Mouse (Mus musculus) spleen, postnatal 4 days (tissue): ENCODE results near the gene Mrpl55.

Experiments
- DNase-seq, 2 experiments: peaks; one replicate each; pipeline ENCODE4 v3.0.0; 2022; ENCODE audit warnings: low spot score in 2 of 2

The Mrpl55 gene

GRCm38 (mm10) chr11:59226787-59227603 lies 24.7 kb downstream of the Mrpl55 start:
- no peak for DNase-seq

- DNase-seq, result no peak
These were observed 25.4 kb downstream of the Mrpl55 start for GRCm38 (mm10) chr11:59227604-59228121.

GRCm38 (mm10) chr11:59228122-59228953 lies 26.1 kb downstream of the Mrpl55 start, which contains the start of gene Arf1:
Gene Arf1 (minus strand): TSS chr11:59228270.
- DNase-seq, result peak; percentile 98 to 99

- peak; percentile 73 to 86 for DNase-seq
These were observed 28.0 kb downstream of the Mrpl55 start for GRCm38 (mm10) chr11:59230144-59230760.

DNA sequence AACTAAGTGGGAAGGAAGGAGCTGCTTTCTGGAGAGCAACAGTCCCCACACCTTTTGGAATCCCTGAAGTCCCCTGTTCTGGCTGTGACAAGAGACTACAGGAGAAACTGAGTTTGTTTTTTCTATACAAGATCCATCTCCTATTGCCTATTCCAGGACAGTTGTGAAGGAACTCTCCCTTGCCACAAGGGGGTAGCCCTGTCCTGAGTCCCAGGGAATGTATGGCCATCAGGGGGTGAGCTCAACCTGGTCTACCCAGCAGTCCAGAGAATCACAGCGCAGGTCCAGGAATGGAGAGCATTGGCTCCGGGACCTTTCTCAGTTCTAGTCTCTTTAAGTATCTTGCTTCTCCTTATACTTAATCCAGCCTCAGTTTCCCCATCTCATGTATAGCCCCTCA lies 30.5 kb downstream of the Mrpl55 start:
- no peak for DNase-seq

DNA sequence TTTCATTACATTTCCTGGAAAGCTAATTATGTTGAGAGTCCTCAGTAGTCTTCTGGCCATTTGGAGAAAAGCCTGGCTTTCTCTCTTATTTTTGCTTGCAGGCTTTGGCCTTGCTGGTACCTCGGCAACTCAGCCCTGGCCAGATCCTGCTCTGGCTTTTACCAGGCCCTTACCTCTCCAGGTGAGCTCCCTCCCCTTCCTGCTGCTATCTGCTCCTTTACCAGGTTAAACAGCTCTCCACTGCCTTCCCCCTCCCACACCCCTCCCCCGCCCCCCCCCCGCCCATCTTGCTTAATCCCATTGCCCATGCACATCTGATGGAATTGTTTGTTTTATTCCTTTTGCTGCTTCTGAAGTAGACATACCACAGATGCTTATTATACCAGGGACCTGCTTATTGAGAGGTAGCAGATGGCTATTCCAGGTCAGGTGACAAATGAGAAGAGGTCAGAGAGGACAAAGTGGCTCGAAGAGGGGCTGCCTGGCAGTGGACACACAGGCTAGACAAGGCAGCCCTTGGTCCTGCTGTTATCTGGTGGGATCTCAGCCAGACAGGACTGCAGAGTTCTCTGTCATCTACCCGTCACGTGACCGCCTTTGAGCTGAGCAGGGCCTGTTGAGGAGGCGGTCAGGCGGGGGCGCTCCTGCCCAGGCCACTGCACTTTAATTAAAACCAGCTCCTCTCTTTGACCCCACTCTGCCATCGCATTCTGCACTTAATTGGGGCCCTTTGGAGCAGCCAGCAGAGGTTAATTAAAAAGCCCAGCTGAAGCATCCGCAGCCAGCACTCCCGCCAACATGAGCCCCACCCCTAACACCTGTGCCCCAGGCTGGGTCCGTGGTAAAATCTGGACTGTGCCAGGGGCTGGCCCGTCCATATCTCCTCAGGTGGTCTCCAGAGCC lies 36.5 kb downstream of the Mrpl55 start:
- DNase-seq, result peak; percentile 60 to 80

- DNase-seq, result no peak
These were observed 37.1 kb downstream of the Mrpl55 start for GRCm38 (mm10) chr11:59239428-59239785.

DNA sequence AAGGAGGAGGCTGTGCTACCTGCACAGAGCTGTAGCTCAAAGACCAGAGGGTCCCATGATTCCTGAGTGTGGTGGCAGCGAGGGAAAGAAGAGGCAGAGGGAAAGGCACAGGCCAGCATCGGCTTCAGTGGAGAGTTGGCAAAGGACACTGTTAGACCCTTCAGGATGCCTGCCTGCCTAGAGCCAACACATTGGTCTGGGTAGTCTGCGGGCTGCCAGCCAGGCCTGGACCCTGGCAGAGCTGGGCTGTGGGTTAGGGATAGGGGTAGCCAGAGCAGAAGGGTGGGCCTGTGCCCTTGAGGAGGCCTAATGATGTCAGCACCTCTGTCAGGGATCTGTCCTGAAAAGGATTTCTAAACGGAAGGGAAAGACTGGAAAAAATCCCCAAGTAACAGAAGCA lies 37.5 kb downstream of the Mrpl55 start:
- no peak for DNase-seq

DNA sequence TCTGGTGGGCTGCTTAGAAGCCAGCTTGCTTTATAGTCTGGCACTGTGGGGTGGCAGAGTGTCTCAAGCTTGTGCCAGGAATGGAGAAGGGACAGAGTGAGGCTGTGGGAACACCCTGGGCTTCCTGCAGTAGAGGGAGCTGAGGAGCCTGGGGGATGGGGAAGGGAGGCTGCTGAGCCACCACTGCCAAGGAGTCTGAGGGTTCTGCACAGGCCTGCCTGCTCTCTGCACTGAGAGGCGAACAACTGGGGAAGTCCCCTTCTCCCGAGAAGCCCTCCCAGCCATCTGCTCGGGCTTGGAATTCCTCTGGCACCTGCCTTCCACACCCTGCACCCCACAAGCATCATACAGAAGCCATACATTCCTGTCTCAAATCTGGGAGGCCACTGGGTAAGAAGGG lies 39.6 kb downstream of the Mrpl55 start:
- no peak for DNase-seq

DNA sequence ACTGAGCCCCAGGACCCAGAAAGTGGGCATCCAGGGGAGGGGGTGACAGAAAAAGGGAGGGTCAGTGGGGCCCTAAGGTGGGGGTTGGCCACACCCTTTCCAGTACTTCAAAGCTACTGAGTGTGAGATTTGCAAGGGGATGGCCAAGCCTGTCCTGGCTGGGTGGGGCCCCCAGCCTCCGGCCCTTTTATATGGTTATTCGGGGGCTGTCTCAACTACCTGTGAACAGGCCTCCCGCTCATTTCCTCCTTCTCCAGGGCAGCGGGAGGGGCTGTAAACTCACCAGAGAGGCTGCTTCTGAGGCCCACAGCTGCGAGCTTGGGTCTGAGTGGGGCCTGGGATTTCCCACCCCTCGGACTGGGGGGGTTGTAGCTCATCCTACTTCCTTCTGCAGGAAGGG lies 41.6 kb downstream of the Mrpl55 start:
- no peak for DNase-seq

DNA sequence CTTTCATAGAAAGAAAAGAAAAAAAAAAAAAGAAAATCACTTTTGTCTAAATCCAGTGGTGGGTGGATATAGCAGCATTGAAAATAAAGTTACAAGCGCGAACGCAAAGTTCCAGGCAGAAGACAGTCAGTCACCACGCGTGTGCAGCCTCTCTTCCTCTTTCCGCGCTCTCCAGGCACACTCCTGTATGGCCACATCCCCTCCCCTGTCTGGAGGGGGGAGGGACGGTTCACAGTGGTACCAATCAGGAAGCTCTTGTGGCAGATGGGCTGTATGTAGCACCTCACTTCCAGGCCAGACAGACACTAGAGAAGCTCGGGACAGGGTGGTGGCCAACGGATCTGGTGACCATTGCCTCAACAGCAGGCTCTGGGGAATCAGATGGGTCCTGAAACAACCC lies 45.8 kb downstream of the Mrpl55 start:
- no peak for DNase-seq
